Mouse (Mus musculus): Measurements from ENCODE around the gene Dclk1.

Dclk1 gene

GRCm38 (mm10) chr3:55539400-55539799, 297.2 kb downstream of the Dclk1 start:
- DNase-seq (ENCODE audit: low spot score in 2 of 2): no peak

DNA sequence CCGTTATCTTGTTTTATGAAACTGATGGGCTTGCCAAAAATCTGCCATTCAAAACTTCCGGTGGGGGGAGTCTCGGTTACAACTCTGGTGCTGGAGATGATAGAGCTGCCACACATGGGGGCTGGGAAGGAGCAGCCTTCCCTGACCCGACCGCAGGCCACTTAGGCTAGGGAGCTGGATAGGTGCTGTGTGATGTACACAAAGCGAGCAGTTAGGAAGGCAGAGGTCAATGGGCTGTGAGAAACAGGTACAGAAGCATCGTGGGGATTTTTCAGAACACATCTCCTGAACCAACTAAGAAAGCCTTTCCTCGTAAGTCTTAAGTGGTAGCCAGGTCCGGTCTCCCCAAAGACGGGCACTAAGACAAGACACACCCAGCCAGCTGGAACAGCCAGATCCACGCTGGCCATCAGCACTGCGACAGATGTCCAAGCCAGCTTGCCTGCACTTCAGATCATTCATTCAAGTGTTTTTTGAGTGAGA, 297.7 kb downstream of the Dclk1 start:
- DNase-seq (ENCODE audit: low spot score in 2 of 2): no peak

DNA sequence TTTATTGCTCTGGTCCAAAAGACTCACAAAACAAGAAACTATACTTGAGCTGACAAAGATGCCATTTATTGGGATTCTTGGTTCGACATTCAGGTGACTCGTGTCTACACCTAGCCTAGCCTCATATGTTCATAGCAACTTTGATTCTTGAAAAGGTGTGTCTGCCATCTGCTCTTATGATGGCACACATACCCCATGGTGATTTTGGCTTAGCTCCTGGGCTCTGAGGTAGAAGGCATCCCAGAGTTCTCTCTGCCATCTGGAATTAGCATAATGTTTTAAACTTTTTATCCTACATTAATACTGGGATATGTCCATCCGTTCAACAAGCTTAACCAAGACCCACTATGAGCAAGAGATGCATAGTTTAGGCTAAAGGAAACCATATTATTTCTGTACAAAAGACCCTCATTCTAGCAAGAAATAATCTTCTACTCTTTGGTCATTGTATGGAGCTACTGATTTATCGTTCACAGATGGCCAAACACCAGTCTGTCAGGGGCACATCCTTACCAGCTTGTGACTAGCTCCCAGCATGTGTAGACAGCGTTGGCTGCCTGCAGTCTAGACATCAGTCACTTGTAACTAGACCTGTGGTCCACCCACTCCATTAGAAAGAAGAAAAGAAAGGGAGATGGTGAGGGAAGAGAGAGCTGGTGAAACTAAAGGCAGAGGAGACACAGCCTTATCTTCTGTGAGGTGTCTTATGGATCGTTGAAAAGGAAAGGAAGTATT, 298.4 kb downstream of the Dclk1 start:
- DNase-seq (ENCODE audit: low spot score in 2 of 2): no peak

DNA sequence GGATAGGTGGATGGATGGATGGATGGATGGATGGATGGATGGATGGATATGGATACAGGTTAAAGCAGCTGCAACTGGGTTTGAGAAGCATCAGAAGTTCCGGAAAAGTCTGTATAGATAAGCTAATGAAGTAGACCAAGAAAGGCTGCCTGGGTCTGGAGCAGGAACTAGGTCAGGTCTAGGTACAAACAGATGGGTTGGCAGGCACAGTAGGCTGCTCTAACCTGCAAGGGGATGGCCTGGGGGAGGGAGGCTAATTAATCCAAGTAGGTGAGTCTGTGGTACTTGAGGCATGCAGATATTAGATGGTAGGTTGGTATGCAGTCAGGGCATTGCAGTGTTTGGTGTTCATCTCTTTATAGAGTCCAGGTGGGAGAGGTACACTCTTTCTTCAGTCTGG, 299.6 kb downstream of the Dclk1 start:
- no peak for DNase-seq (ENCODE audit: low spot score in 2 of 2)

DNA sequence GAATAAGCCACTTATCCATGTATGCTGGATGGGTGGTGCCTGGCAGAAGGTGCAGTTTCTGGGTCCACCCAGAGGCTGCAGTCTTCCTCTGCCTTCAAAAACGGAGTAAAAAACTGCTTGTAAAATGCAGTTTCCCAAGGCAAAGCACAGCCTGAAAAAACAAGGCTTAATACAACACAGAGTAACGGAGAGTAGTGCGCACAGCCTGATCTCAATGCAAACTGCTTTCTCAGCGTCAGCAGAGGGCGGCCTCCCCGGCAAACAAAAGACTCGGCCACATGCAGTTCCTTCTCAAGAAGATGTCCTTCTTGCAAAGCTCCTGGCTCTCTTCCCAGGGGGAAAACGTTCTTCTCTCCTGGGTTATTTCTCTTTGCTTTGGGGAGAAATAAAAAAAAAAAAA, 300.1 kb downstream of the Dclk1 start:
- peak in 1 of 2 experiments; percentile 80 for DNase-seq (ENCODE audit: low spot score in 2 of 2)

DNA sequence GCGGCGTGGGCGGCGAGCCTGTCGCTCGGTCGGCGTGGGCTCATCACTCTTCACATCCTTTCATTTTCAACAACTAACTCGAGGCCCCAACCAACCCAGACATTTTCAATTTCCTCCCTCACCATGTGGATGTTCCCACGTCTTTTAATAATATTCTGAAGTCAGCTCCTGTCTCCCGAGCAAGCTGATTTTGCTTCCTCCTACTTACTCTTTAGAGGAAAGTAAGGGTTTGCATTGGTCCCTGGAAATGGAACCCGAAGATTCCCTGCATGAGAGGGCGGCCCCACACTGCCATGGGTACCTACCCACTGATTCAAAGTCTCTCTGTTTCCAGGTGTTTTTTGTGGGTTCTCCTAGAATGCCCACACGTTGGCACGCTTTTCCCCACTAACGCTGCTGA, 300.8 kb downstream of the Dclk1 start:
- peak in 1 of 2 experiments; percentile 64 for DNase-seq (ENCODE audit: low spot score in 2 of 2)

GRCm38 (mm10) chr3:55543929-55544684, 301.9 kb downstream of the Dclk1 start:
- no peak for DNase-seq (ENCODE audit: low spot score in 2 of 2)

GRCm38 (mm10) chr3:55545296-55545695, 303.1 kb downstream of the Dclk1 start:
- no peak for DNase-seq (ENCODE audit: low spot score in 2 of 2)

DNA sequence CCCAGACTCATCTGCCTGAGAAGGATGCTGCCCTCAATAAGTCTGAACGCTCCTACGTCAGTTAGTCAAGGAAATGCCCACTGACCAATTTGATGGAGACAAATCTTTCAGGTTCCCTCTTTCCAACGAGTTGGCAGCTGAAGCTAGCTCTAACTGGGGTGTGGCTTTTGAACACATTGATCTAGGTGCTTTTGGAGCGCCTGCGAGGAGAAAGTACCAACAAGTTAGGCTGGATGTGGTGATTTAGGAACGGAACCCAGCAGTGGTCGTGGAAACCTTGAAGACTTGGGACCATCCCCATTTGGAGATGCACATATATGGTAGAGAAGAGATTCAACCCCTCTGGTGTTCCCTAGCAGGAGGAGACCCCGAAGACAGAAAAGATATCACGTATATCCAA, 303.8 kb downstream of the Dclk1 start:
- DNase-seq (ENCODE audit: low spot score in 2 of 2): no peak

DNA sequence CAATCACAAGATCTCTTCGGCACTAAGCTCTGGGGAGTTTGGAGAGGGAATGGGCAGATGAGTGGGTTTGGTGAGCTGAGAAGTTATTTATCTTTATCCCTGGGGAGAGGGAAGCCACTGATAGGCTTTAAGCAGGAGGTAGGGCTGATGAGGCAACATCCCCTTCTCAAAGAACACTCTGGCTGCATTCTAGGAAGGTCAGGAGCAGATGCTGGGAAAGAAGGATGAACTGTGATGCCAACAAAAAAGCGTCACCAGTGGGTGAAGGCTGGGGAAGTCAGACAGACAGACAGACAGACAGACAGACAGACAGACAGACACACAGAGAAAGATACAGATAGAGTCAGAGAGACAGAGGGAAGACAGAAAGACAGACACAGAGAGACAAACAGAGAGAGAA, 304.9 kb downstream of the Dclk1 start:
- DNase-seq (ENCODE audit: low spot score in 2 of 2): no peak

DNA sequence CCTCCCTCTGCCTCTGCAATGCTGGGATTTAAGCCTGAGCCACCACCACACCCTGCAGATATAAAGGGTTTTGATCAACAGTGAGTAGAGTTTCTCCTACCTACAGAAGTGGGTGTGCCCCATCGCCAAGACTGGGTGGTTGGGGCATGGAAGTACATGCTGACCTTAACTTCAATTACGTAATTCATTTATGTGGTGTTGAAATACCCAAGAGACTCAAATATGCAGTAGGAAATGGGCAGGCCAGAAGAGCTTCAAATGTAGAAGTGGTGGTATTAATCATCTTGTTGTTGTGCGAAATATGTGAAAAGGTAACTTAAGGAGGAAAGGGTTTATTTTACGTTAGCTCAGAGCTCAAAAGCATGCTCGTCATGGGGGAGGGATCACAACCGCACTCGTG, 307.2 kb downstream of the Dclk1 start:
- DNase-seq (ENCODE audit: low spot score in 2 of 2): no peak

- no peak for DNase-seq (ENCODE audit: low spot score in 2 of 2)
These were observed 308.8 kb downstream of the Dclk1 start for GRCm38 (mm10) chr3:55550962-55551361.

DNA sequence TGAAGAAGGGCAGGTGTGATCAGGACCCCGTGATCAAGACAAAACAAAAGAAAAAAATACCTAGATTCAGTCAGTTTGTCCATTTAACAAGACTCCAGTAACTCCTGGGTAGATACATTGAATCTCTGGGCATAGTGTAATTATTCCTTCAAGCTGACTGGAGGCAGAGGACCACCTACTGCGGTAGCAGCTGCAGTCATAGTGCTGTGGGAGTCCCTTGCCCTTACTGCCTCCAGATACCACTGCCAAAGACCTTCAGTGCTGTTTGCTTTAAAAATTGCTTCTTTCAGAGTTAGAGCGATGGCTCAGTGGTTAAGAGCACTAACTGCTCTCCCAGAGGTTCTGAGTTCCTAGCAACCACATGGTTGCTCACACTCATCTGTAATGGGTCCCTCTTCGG, 309.7 kb downstream of the Dclk1 start:
- DNase-seq (ENCODE audit: low spot score in 2 of 2): no peak

DNA sequence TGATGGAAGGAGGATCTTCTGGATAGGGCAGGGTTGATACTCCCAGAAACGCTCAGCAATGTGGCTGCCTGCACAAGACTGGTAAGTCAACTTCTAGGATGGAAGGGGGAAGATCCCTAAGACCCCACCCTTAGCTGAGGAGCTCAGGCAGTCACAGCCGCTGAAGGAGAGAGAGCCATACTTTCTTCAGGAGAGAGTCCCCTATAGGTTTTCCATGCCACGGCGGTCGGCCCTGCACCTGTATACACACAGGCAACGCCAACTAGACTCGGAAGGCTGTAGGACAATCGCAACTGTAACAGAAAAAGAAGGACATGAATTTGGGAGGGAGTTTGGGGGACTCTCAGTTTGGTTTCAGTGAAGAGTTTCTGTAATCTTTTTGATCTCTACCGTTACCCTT, 310.9 kb downstream of the Dclk1 start:
- no peak for DNase-seq (ENCODE audit: low spot score in 2 of 2)

- DNase-seq (ENCODE audit: low spot score in 2 of 2): no peak
These were observed 313.7 kb downstream of the Dclk1 start for GRCm38 (mm10) chr3:55555848-55556247.

GRCm38 (mm10) chr3:55558570-55558969, 316.4 kb downstream of the Dclk1 start:
- DNase-seq (ENCODE audit: low spot score in 2 of 2): no peak

- no peak for DNase-seq (ENCODE audit: low spot score in 2 of 2)
These were observed 325.3 kb downstream of the Dclk1 start for GRCm38 (mm10) chr3:55567476-55567875.

DNA sequence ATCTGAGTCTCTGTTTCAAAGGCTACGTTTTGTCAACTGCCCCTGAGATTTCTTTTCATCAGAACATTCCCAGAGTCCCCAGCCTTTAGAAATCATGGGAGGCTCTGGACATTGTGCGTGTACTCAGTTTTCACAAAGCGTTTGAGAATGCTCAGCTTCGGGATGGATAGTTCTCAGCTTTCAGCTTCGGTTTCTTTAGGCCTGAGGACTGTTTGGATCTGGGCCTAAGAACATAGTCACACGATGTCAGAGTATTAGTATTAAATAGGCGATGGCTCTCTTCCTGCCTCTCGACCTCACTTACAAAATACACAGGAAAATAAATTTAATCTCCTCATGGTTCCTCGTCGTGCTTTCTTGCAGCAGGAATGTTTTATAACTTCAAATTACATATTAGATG, 327.4 kb downstream of the Dclk1 start:
- no peak for DNase-seq (ENCODE audit: low spot score in 2 of 2)

GRCm38 (mm10) chr3:55571034-55571433, 328.9 kb downstream of the Dclk1 start:
- DNase-seq (ENCODE audit: low spot score in 2 of 2): no peak

DNA sequence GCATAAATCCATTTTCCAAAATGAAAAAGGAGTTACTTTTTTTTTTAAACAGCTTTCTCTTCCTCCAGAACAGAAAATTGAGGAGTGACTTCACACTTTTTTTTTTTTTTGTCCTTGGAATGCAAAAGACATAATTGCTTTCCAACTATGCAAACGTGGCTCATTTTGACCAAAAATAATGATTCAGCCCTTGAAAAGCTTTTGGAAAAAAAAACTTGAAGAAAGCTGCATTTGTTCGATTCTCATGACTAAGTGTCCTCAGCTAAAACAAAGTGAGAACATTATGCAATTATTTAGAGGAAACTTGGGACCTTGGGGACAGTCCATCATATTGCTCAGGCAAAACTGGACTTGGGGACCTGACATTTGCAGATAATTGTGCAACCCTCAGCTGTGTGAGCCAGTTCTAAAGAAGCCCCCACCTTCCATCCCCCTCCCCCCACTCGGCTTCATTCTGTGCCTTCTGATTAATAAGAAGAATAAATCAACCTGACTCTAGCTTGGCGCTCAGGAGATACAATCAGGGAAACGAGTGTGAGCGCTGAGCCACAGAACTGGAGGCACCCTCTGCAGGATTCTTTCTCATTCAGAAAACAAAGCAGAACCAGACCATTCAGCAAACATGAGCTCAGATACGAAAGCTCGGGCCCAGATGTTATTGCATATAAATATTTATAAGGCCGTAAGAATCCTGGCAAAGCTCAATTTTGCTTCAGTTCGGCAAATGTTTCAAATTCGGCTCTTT, 329.6 kb downstream of the Dclk1 start:
- peak in 1 of 2 experiments; percentile 43 for DNase-seq (ENCODE audit: low spot score in 2 of 2)

GRCm38 (mm10) chr3:55572297-55572681, 330.1 kb downstream of the Dclk1 start:
- DNase-seq (ENCODE audit: low spot score in 2 of 2): no peak

DNA sequence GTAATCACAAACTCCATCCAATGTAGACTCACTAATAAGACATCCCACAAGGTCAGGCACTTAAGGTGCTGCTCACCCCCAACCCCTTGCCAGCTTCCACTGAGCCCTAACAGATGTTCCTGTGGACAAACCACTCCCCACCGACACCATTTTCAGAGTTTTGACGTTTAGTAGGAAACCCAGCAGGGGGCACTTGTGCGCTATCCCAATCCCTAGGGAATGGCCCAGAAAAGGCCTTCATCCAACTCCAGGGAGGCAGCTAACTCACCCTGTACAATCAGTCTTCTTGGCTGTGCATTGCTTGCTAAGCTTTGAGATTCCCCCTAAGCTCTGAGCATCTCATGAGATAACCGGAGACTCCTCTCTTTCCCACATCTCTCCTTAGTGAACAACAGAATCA, 331.8 kb downstream of the Dclk1 start:
- peak in 1 of 2 experiments; percentile 65 for DNase-seq (ENCODE audit: low spot score in 2 of 2)
